Mouse (Mus musculus) gastrocnemius, adult 18-20 months (tissue): ENCODE measurements around the gene Bcor. TPM values are rescaled to one million over a fixed set of nuclear protein-coding genes. Genes with fewer than 3 reads are reported as not detected.

Experiments
- DNase-seq: peaks from one replicate; pipeline ENCODE4 v3.0.0; 2021; ENCODE audit warnings: low spot score
- long read RNA-seq, 2 experiments: library from polyadenylated mRNA; stranded (forward); transcript quantifications; one replicate each; pipeline ENCODE4 v2.0.0; 2021
- total RNA-seq, 2 experiments: library from RNA; stranded (reverse); gene quantifications; 2 replicates each; pipeline ENCODE4 v1.2.3; 2021

Gene Bcor
- 10 to 100 TPM; 13.4 to 18.4 TPM for total RNA-seq
- long read RNA-seq, experiment 1, full-length matches to known transcripts = 5 of 16 reads
- long read RNA-seq, experiment 1, partial matches to known transcripts = 4 of 16 reads
- long read RNA-seq, experiment 1, other reads (novel, unspliced or antisense) = 7 of 16 reads
- long read RNA-seq, experiment 2, full-length matches to known transcripts = 4 of 12 reads
- long read RNA-seq, experiment 2, partial matches to known transcripts = 6 of 12 reads
- long read RNA-seq, experiment 2, other reads (novel, unspliced or antisense) = 2 of 12 reads

GRCm38 (mm10) chrX:12159981-12160656, at the start of gene Bcor:
TSS of gene Bcor (minus strand) at chrX:12160355.
- peak; percentile 27 for DNase-seq

- DNase-seq = no peak
Measured at GRCm38 (mm10) chrX:12202951-12203350, 42.8 kb upstream of the Bcor start.

GRCm38 (mm10) chrX:12201111-12201510, 41.0 kb upstream of the Bcor start:
- peak; percentile 9 for DNase-seq

GRCm38 (mm10) chrX:12195234-12195919, 35.2 kb upstream of the Bcor start:
- DNase-seq = no peak

- no peak for DNase-seq
Measured at GRCm38 (mm10) chrX:12192343-12192742, 32.2 kb upstream of the Bcor start.

- no peak for DNase-seq
Measured at GRCm38 (mm10) chrX:12189511-12189910, 29.4 kb upstream of the Bcor start.

GRCm38 (mm10) chrX:12175198-12175960, 15.2 kb upstream of the Bcor start:
- no peak for DNase-seq

GRCm38 (mm10) chrX:12170128-12170527, 10.0 kb upstream of the Bcor start:
- DNase-seq = no peak

- no peak for DNase-seq
Measured at GRCm38 (mm10) chrX:12164591-12165529, 4.7 kb upstream of the Bcor start.

GRCm38 (mm10) chrX:12159534-12159881, 647 bp downstream of the Bcor start:
- no peak for DNase-seq

- peak; percentile 23 for DNase-seq
Measured at GRCm38 (mm10) chrX:12158821-12159533, 1.2 kb downstream of the Bcor start.

GRCm38 (mm10) chrX:12158244-12158820, 1.8 kb downstream of the Bcor start:
- DNase-seq = peak; percentile 36

GRCm38 (mm10) chrX:12157331-12157930, 2.7 kb downstream of the Bcor start:
- peak; percentile 47 for DNase-seq

GRCm38 (mm10) chrX:12155842-12156291, 4.3 kb downstream of the Bcor start:
- peak; percentile 43 for DNase-seq

- DNase-seq = no peak
Measured at GRCm38 (mm10) chrX:12155068-12155840, 4.9 kb downstream of the Bcor start.

GRCm38 (mm10) chrX:12153141-12154095, 6.7 kb downstream of the Bcor start:
- no peak for DNase-seq
